Mouse (Mus musculus): ENCODE data around the gene Gnat1.
A peak's percentile ranks its signal among the peaks of the same experiment; 100 is the strongest.

Gene Gnat1

DNA sequence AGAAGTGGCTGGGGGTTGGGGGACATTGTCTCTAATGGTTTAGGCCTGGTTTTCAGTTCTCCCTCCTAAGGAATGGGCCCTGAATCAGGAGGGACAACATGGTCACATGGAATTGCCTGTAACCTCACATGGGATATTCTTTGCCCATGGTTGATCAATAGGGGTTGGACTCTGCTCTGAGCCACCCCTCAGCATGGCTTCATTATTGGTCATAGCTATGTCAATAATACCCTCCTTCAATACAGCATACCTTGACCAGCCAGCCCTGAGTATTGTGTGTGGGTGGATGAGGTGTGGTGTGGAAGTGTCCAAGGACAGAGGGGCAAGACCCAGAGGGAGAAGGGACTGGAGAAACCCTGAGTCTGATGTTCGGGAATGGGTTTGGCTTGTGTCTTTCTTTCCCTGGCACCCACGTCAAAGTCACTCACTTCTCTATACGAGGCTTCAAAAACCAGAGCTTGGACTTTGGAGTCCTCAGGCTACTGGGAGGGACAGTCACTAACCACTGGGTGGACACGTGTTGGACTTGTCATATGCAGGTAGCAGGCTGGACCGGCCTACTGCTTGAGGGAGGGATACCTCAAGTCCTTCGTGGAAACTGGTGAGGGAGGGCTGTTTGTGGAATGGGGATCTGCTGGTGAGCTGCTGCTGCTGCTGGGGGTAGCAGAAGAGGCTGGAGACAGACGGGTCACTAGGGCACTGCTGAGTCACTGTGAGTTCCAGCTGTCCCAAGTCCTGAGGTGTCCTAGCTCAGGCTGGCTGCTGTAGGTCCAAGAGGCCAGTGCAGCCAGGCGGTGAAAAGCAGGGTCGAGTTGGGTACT lies 4.7 kb downstream of the Gnat1 start:
- peak; percentile 59 for DNase-seq (ENCODE audit: low spot score)

GRCm38 (mm10) chr9:107670259-107670658 lies 9.3 kb downstream of the Gnat1 start:
- no peak for DNase-seq (ENCODE audit: low spot score)

GRCm38 (mm10) chr9:107669480-107669945 lies 10.0 kb downstream of the Gnat1 start, which contains the start of gene Slc38a3:
TSS of gene Slc38a3 (minus strand) at chr9:107669530.
- DNase-seq (ENCODE audit: low spot score): no peak

- no peak for DNase-seq (ENCODE audit: low spot score)
These were observed 10.6 kb downstream of the Gnat1 start for GRCm38 (mm10) chr9:107668916-107669315.

DNA sequence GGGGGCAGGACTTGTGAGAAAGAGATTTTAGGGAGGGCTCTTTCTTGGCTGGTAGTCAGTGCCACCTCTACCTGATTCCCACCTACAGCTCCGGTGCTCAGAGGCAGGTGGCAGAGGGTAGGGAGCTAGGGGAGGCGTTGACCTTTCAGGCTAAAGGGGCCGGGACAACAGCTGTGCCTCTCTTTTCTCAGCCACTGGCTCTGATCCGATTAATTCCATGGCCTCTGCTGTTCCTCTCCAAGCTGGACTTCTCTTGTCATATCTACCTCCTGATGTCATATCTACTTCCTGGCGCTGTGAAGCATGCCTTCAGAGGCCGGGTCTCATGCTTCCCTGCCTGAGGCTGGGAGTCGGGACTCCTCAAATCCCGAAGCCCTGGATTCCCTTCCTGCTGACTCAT lies 11.5 kb downstream of the Gnat1 start:
- DNase-seq (ENCODE audit: low spot score): no peak

DNA sequence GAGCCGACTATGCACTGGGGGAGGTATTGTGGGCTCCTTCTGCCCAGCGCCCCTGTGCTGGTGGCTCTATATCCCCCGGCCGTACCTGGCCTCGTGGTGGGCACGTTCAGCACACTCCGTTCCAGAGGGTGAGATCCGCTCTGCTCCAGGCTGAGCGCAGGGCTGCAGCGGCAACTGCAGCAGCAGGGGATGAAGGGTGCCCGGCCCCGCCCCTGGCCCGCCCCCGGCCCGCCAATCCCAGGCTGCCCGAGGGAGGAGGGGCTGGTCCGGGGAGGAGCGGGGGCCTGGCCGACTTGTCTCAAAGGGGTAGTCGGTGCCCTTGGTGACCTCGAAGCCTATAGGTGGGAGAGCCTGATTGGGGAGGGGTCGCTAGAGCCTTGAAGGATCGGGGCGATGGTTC lies 12.3 kb downstream of the Gnat1 start:
- peak; percentile 84 for DNase-seq (ENCODE audit: low spot score)

DNA sequence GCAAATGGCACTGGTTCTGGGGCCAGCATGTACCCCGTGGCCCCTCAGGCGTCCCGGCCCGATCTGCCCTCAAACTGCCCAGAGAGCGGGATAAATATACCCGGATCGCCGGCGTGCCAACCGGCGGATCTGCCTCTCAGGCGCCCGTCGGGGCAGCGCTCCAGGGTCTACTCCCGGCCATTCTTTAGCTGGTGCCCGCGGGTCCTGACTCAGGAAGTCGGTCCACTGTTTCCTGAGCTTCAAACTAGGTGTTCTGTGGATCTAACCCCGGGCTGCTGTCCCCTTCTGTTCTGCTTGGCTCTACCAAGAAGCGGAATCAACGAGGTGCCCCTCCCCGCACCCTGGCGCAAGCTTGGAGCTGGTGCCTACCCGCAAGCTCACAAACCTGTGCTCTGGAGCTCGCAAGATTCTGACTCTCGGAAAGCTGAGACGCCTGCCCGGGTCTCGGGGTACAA lies 12.7 kb downstream of the Gnat1 start:
- no peak for DNase-seq (ENCODE audit: low spot score)

DNA sequence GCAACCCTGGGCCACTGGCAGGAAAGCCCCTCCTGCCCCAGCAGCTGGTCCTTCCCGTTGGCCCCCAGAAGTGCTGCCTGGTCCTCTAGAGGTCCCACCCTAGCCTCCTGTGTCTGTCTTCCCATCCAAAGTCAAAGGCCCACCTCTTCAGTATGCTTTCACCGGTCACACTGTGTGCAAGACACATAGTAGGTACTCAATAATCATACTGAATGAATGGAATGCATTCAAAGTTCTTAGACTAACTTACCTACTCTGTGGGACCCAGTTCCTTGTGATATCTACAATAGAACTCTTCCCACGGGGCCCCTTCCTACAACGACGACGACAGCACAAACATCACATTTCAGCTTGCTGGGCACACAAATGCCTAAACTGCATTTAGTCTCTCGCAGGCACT lies 14.2 kb downstream of the Gnat1 start:
- DNase-seq (ENCODE audit: low spot score): no peak

DNA sequence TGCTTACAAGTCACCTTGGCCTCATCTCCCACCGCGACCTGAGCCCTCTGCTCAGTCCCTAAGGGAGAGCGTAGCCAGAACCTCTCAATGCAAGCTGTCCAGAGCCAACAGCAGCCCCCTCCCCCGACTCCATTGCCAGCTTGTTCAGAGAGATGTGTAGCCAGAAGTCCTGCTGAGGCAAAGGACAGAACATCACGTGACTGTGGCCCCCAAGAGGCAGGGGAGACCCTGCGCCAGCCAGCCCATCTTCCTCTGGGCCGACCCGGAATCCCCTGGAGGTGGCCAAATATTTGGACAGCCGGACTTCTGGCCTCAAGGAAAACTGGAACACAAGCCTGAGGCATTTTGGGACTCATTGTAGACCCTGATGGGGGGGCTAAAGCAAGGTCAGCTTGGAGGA lies 16.0 kb downstream of the Gnat1 start:
- no peak for DNase-seq (ENCODE audit: low spot score)

- no peak for DNase-seq (ENCODE audit: low spot score)
These were observed 17.2 kb downstream of the Gnat1 start for GRCm38 (mm10) chr9:107662342-107662741.

DNA sequence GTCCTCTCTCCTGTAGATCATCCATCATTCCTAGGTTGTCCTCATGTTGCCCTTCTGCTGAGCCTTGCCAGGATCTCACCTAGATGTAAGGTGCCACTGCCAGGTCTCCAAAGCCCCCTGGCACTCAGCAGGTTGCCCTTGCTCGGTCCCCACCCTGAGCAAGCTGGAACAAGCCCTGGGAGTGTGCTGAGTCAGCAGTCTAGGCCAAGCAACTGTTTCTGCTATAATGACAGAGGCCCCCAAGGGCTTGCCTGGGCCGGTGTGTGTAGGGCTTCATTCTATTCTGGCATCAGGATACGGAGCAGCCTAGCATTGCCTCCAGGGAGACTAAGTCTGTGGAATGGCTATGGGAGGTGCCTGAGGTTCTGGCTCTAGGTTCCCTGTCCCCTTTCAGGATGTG lies 18.7 kb downstream of the Gnat1 start:
- DNase-seq (ENCODE audit: low spot score): no peak

- no peak for DNase-seq (ENCODE audit: low spot score)
These were observed 19.6 kb downstream of the Gnat1 start for GRCm38 (mm10) chr9:107659961-107660360.

- DNase-seq (ENCODE audit: low spot score): no peak
These were observed 20.0 kb downstream of the Gnat1 start for GRCm38 (mm10) chr9:107659551-107659950.

GRCm38 (mm10) chr9:107658096-107658495 lies 21.4 kb downstream of the Gnat1 start:
- DNase-seq (ENCODE audit: low spot score): no peak

DNA sequence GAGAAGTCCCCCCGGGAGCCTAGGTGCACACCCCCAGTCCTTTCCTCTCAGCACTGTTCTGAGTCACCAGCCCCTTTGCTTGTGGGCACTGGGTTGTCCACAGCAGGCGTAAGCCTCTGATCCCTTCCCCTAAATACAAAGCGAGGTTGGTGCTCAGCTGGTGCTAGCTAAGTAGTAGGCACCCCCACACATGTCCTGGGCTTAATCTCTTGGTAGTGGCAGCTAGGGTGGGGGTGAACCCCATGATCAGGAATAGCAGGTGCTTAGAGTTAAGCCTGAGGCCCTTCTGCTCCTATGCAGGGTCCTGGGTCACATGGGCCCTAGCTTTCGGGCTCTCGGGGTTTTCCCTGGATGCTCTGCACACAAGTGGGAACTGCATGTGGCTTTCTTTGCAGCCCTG lies 22.4 kb downstream of the Gnat1 start:
- DNase-seq (ENCODE audit: low spot score): no peak

- DNase-seq (ENCODE audit: low spot score): no peak
These were observed 24.9 kb downstream of the Gnat1 start for GRCm38 (mm10) chr9:107654585-107654984.

DNA sequence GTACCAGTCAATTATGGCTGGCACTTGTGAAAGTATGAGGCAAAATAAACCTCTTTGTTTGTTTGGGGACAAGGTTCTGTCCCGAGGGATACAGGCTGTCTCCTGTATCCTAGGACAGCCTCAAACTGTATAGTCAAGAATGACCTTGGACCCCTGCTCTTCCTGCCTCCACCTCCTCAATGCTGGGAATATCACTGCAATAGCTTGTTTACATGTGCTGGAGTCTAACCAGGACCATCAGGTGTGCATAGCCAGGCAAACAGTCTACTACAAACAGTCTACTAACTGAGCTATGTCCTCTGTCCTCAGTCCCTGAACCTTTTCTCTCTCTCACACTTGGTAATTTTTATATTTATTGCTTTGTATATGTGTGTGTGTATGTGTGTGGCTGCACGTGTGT lies 26.0 kb downstream of the Gnat1 start:
- peak; percentile 55 for DNase-seq (ENCODE audit: low spot score)

- DNase-seq (ENCODE audit: low spot score): no peak
These were observed 28.6 kb downstream of the Gnat1 start for GRCm38 (mm10) chr9:107650708-107651481.

DNA sequence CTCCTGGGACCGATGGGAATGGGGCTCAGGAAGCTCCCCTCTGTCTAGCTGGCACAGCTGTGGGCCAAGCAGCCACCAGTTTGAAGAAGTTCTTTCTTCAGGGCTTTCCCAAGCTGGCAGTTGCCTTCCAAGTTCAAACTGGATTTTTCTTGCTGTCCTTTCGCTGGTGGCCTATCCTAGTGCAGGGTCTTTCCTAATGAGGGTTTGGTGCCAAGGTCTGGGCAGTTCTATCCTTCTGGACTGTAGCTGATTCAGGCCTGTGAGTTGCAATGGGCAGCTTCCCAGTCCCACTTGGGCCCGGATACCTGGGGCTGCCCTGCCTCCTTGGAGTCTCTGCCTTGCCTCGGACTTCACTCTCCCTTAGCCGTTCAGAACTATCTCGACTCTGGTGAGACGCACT lies 29.3 kb downstream of the Gnat1 start:
- no peak for DNase-seq (ENCODE audit: low spot score)

DNA sequence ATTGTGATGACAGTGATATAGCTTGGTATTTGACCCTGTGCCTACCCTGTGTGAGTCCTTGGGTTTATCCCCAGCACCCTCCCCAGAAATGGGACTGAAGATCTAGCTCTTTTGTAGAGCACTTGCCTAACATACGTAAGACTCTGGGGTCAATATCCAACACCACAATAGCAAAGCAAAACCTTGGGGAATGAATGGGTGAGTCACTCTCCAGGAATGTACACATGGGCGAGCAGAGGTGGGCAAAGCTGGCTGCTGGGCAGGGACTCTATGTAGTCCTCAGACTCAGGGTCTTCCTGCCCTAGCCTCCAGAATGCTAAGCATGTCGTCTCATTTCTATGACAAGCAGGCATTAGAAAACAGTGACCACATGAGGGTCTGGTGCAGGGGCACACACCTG lies 30.7 kb downstream of the Gnat1 start:
- DNase-seq (ENCODE audit: low spot score): no peak

DNA sequence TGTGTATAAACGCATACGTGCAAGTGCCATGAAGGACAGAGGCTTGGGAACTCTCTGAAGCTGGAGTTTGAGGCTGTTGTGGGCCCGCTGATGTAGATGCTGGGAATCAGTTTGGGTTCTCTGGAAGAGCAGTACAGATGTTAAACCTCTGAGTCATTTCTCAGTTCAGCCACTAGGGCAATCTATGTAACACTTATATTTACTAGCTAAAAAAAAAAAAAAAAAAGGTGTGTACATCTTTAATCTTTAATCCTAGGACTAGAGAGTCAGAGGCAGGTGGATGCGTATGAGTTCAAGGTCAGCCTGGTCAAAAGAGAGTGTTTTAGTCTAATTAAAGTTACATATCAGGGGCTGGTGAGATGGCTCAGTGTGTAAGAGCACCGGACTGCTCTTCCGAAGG lies 32.5 kb downstream of the Gnat1 start:
- DNase-seq (ENCODE audit: low spot score): no peak

DNA sequence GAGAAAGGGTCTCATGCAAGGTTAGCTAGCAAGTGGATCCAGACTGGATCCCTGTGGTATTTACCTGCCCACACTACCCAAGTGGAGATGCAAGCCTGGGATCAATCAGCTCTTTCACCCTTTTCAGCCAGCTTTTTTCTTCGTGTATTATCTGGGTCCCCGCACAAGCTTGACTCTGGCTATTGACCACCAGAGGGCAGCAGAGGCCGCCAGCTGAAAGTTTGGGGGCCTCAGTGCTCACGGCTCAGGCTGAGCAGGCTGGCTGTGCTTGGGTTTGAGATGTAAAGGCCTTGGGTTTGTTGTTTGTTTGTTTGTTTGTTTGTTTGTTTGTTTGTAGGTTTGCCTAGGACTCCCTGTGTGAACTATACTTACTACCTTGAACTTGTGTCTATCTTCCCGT lies 33.9 kb downstream of the Gnat1 start:
- DNase-seq (ENCODE audit: low spot score): peak; percentile 64

DNA sequence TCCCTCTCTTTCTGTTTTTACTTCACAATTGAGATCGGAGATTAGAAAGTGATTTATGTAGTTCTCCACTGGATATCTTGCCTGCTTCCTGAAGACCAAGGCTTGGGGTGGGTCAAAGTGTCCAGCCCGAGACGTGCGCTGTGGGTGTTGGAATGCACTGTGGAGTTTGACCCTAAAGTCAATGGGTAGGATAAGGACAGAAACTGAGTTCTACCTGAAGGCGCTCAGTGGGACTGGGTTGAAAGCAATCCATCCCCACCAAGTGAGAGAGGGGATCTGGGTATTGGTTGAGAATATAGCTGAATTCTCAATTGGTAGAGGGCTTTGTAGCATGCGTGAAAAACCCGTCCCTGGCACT lies 34.4 kb downstream of the Gnat1 start:
- DNase-seq (ENCODE audit: low spot score): no peak

All from yolk sac, embryonic 10.5 days (tissue).